Mouse (Mus musculus) brain, embryonic 14.5 days (tissue): ENCODE data around the gene Gas6.

ENCODE experiments used
- CTCF ChIP-seq: fragments of 200-500 bp; IDR thresholded peaks from 2 replicates; pipeline ENCODE4 v1.5.1; 2012; ENCODE audit warnings: inconsistent platforms, mild to moderate bottlenecking, moderate library complexity, borderline replicate concordance; ENCODE audit not compliant: insufficient read depth, insufficient read length; ENCODE audit errors: extremely low read depth
- POLR2A ChIP-seq: fragments of 200-500 bp; IDR thresholded peaks from 2 replicates; pipeline ENCODE4 v1.6.1; 2012; ENCODE audit warnings: mild to moderate bottlenecking, inconsistent platforms, borderline replicate concordance; ENCODE audit not compliant: poor library complexity, insufficient read depth, insufficient read length, severe bottlenecking; ENCODE audit errors: extremely low read depth

DNA sequence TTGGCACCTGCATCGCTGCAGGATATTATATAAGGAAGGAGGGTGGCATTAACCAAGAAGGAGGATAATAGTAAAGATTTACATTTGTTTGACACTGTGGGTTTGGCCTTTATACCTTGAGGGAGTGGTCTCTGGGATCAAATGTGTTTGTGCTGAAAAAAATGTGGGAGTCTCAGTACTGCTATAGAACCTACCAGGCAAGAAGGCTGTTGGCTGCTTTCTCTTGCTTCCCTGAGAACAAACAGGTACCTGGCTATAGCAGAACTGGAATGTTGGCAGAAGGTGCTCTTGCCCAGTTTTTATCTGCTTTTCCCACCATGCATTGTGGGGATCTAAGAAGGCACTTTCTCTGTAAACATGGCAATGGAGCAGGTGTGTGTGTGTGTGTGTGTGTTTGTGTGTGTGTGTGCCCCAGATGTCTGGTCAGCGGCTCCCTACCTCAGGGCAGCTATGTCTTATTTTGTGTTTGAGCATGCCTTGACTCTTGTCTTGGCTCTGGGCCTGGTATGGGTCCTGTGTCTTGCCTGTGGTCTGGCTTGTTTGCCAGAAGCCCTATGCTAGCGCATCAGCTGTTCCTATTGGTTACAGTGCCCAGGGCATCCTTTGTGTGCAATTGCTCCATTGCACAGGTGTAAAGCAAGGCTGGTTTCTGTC is 13.1 kb upstream of the Gas6 start:
- TF ChIP-seq POLR2A (no peak), CTCF (no peak)
